Mouse (Mus musculus): Measurements from ENCODE around the gene Akr1cl. TPM values are rescaled to one million over a fixed set of nuclear protein-coding genes. Genes with fewer than 3 reads are reported as not detected.

Akr1cl gene
- total RNA-seq, 1 experiment, result 1.6 TPM

GRCm38 (mm10) chr1:64975346-64975745, 57.2 kb downstream of the Akr1cl start:
- H3K9ac ChIP-seq (ENCODE audit: insufficient read depth, low read depth, low read length, poor library complexity, severe bottlenecking), result no peak overlapping the region
- in situ Hi-C loops (cut with MboI; ENCODE audit: low sequenced_read_pairs in 2 of 2, unreplicated experiment in 2 of 2), result no loop called here
- peaks cover 0 to 4% of the 10 kb centered on the region in 2 experiments; a peak in 1 of 4 replicates for H3K4me1 ChIP-seq (ENCODE audit: control insufficient read depth in 2 of 2, insufficient read depth in 2 of 2, low read length in 2 of 2, poor library complexity in 1 of 2)
- no peaks in the 10 kb centered on the region for H3K36me3 ChIP-seq (ENCODE audit: control insufficient read depth, insufficient read depth, low read length, poor library complexity, severe bottlenecking)
- DNase-seq (ENCODE audit: low read depth, low spot score), result no peak
- no peaks in the 10 kb centered on the region for H3K9me3 ChIP-seq (ENCODE audit: control insufficient read depth, insufficient read depth, low read depth, low read length)
- H3K4me3 ChIP-seq (ENCODE audit: insufficient read depth in 1 of 2, low read depth in 1 of 2, low read length in 2 of 2, poor library complexity in 1 of 2, severe bottlenecking in 1 of 2), result no peak overlapping the region
- no peak for TF ChIP-seq HCFC1 (IDR thresholded peaks at IDR 0.05; ENCODE audit: borderline replicate concordance, insufficient read depth, low read length)
- no peak for TF ChIP-seq MAFK (IDR thresholded peaks at IDR 0.05; ENCODE audit: insufficient read depth, low read depth, low read length)
- TF ChIP-seq ZNF384 (IDR thresholded peaks at IDR 0.05; ENCODE audit: low read depth, low read length), result no peak
- no peak for TF ChIP-seq CHD2 (IDR thresholded peaks at IDR 0.05; ENCODE audit: low read depth, low read length)
- no peak for TF ChIP-seq ZC3H11A (IDR thresholded peaks at IDR 0.05; ENCODE audit: borderline replicate concordance, low read depth, low read length)
- no peak overlapping the region for H3K27ac ChIP-seq (ENCODE audit: insufficient read depth, low read depth, low read length, poor library complexity, severe bottlenecking)

- H3K36me3 ChIP-seq (ENCODE audit: control insufficient read depth, insufficient read depth, low read length, poor library complexity, severe bottlenecking), result no peaks in the 10 kb centered on the region
- no peak overlapping the region for H3K4me3 ChIP-seq (ENCODE audit: insufficient read depth in 1 of 2, low read depth in 1 of 2, low read length in 2 of 2, poor library complexity in 1 of 2, severe bottlenecking in 1 of 2)
- no peak for DNase-seq (ENCODE audit: low read depth, low spot score)
- peaks cover 11% of the 10 kb centered on the region; the same call in 1 of the 2 replicates for H3K9me3 ChIP-seq (ENCODE audit: control insufficient read depth, insufficient read depth, low read depth, low read length)
- in situ Hi-C loops (cut with MboI; ENCODE audit: low sequenced_read_pairs in 2 of 2, unreplicated experiment in 2 of 2), result no loop called here
- no peak overlapping the region for H3K9ac ChIP-seq (ENCODE audit: insufficient read depth, low read depth, low read length, poor library complexity, severe bottlenecking)
- no peak overlapping the region for H3K27ac ChIP-seq (ENCODE audit: insufficient read depth, low read depth, low read length, poor library complexity, severe bottlenecking)
- 0 out of 4 replicates have a peak, but pooled peaks cover 0 to under 1% of the 10 kb centered on the region in 2 experiments for H3K4me1 ChIP-seq (ENCODE audit: control insufficient read depth in 2 of 2, insufficient read depth in 2 of 2, low read length in 2 of 2, poor library complexity in 1 of 2)
- TF ChIP-seq MAFK (IDR thresholded peaks at IDR 0.05; ENCODE audit: insufficient read depth, low read depth, low read length), result no peak
- TF ChIP-seq CHD2 (IDR thresholded peaks at IDR 0.05; ENCODE audit: low read depth, low read length), result no peak
- no peak for TF ChIP-seq ZC3H11A (IDR thresholded peaks at IDR 0.05; ENCODE audit: borderline replicate concordance, low read depth, low read length)
- TF ChIP-seq HCFC1 (IDR thresholded peaks at IDR 0.05; ENCODE audit: borderline replicate concordance, insufficient read depth, low read length), result no peak
These were observed 61.9 kb downstream of the Akr1cl start for GRCm38 (mm10) chr1:64970685-64971084.

Other genes starting within 250 kb of the Akr1cl start
- 9.8 and 10.7 TPM in 2 replicates for gene Plekhm3, start 75.9 kb downstream of the Akr1cl start, total RNA-seq (2012; rRNA removed)
- 0.42 and 4.3 TPM in 2 replicates for gene Cryge, start 18.4 kb upstream of the Akr1cl start, total RNA-seq (2012; rRNA removed)
- gene Crygd, start 30.7 kb upstream of the Akr1cl start, total RNA-seq (2012; rRNA removed), result 1.6 TPM in 1 of 2 replicates, not detected in the other
- gene Crygc, start 40.9 kb upstream of the Akr1cl start, total RNA-seq (2012; rRNA removed), result 1.3 TPM in 1 of 2 replicates, not detected in the other
- gene Crygb, start 49.5 kb upstream of the Akr1cl start, total RNA-seq (2012; rRNA removed), result 0.48 and 0.67 TPM in 2 replicates
- 1.5 and 2.3 TPM in 2 replicates for gene Cryga, start 70.6 kb upstream of the Akr1cl start, total RNA-seq (2012; rRNA removed)
- gene Gm28845, start 86.8 kb upstream of the Akr1cl start, total RNA-seq (2012; rRNA removed), result 0.58 TPM in 1 of 2 replicates, not detected in the other
- gene D630023F18Rik, start 90.5 kb upstream of the Akr1cl start, total RNA-seq (2012; rRNA removed), result 4.7 and 6.1 TPM in 2 replicates
- 25.0 and 51.1 TPM in 2 replicates for gene Idh1, start 153.7 kb upstream of the Akr1cl start, total RNA-seq (2012; rRNA removed)
- 29.1 and 30.4 TPM in 2 replicates for gene Pikfyve, start 153.9 kb upstream of the Akr1cl start, total RNA-seq (2012; rRNA removed)
- gene Pth2r, start 249.3 kb upstream of the Akr1cl start, total RNA-seq (2012; rRNA removed), result 0.09 and 0.11 TPM in 2 replicates

Measured in ES-E14 (cell line).